Mouse (Mus musculus) gastrocnemius, postnatal 14 days (tissue): ENCODE measurements around the gene Diaph2. TPM values are rescaled to one million over a fixed set of nuclear protein-coding genes. Genes with fewer than 3 reads are reported as not detected.

Experiments
- DNase-seq: peaks from one replicate; pipeline ENCODE4 v3.0.0; 2021; ENCODE audit warnings: mixed read lengths
- intact Hi-C: fragments of 180-260 bp; cut with DNase I; formaldehyde crosslinking; loops from one replicate; pipeline ENCODE4 v1.15.1; 2025; ENCODE audit warnings: low total_unique reads
- long read RNA-seq, 2 experiments: library from polyadenylated mRNA; stranded (forward); transcript quantifications; one replicate each; pipeline ENCODE4 v2.0.0; 2021
- total RNA-seq, 2 experiments: library from RNA; stranded (reverse); gene quantifications; 2 replicates each; pipeline ENCODE4 v1.2.3; 2021

Gene Diaph2
- 1 to 10 TPM; 5.1 to 5.3 TPM for total RNA-seq
- long read RNA-seq, experiment 1 = 0 reads
- long read RNA-seq, experiment 2 = 0 reads

DNA sequence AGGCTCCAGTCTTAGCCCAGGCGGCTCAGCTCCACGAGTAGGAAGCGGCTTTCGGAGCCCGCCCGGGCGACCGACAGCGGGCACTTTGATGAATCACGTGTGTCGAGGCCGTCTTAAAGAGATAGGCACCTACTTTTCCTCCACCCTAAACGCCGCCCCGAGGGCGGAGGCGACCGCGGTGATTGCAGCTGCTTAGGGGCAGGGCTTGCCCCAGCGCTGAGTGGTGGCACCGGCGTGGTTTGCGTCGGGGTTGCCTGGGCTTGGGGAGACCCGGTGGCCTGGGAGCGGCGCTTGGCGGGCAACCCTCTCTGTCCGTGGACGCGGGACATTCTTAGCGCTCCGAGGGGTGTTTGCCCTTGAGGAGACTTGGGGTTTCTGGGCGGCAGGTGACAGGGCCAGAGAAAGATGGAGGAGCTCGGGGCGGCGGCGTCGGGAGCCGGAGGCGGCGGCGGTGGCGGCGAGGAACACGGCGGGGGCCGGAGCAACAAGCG is at the start of gene Diaph2:
Gene Diaph2 (plus strand): TSS at position 172 of the 491 bp plus-strand sequence.
- intact Hi-C loops = no loop called here

DNA sequence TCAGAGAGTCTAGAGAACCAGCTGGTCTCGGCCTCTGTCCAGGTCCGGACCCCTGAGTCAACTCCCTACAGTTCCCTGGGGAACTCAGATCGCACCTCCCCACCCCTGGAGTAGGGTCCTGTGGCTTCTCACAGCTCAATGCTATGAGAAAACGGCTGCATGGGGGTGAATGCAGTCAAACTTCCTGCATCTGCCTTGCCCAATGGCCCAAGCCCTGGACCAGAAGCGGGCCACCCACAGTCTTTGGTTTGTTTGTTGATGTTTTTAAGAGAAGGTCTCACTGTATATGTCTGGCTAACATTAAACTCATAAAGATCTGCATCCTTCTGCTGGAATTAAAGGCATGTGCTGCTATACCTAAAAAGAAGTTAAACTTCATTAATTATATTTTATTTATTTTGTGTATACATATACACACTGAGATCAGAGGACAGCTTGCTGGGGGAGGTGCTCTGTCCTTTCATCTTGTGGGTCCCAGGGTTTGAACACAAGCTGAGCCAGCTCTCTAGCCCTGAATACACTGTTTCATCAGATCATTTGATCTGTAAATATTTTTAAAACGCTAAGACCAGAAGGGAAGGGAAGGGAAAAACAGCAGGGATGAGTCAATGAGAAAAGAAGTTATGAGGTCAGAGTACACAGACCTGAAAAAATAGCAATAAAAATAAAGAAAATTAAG is 47.8 kb upstream of the Diaph2 start:
- no peak for DNase-seq
- intact Hi-C loops = no loop called here

More for the DNA sequence above, at the start of gene Diaph2:
- DNase-seq = peak; percentile 80

DNA sequence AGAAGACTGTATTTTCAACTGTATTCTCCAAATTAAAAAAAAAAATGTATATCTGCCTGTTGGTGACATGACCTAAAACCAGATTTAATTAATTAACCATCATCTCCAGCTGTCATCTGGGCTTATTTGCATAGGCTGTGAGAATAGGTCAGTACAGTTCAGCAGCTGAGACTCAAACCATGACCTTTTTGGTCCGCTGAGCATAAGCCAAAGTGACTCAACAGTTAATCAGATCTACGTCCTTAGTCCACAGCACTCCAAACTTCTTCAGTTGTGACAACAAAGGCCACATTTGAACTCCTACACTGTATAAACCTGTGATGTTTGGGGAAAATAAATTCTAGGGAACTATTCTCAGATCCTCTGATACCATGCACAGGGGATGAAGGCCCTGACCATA is 39.9 kb upstream of the Diaph2 start:
- intact Hi-C loops = no loop called here
- no peak for DNase-seq

DNA sequence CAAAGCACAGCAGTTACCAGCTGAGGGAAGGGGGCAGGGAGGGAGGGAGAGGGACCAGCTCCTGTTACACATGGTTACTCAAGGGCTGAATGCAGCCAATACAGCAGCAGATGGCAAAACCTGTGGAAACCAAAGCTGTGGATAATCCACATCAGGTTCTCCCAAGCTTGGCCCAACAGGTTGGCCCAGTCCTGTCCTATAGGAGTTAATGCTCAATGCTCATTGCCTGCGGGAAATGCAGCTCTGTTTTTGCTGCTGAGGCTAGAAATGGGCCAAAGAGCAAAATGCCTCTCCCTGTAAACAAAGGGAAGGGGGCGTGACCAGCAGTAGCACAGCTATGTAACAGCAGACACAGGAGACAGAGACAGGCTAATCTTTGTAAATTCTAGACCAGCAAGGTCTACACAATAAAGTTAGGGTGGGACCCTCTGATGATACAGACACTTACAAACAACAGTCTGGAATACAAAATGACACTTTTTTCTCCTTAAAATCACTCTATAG is 20.8 kb upstream of the Diaph2 start:
- DNase-seq = no peak
- intact Hi-C loops = no loop called here

DNA sequence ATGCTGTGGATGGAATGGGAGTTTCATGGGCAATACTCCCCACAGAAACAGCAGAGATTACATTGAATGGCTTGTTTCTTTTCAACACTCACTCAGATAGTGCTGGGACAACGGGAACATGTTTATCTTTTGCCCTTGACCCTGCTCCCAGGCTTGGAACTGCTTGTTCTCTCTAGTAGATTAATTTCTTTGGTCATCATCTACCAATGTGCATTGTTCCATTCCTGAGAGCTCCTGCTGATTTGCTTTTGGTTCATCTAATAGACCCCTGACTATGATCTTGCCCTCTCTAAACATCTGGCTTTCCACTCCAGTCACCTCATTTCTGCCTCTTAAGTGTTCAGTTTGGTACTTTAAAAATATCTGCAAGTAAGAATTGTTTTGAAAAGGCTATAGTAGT is 13.0 kb upstream of the Diaph2 start:
- DNase-seq = no peak
- intact Hi-C loops = no loop called here

DNA sequence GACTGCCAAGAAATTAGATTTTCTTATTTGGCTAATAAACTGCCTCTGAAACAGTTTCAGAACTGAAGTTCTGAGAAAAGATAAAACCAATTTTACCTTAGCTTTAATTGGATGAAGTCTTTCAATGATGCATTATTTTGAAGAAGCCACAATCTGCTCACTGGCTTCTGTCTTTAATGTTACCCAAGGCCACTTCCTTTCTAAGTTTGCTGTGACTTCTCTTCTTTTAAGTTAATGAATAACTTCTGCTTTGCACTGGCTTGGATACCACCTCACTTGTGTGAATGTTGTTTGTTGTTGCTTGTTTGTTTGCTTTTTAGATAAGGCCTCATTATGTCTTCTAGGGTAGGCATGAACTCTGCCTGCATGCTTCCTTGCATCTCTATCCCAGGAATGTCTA is 10.3 kb upstream of the Diaph2 start:
- DNase-seq = no peak
- intact Hi-C loops = no loop called here

DNA sequence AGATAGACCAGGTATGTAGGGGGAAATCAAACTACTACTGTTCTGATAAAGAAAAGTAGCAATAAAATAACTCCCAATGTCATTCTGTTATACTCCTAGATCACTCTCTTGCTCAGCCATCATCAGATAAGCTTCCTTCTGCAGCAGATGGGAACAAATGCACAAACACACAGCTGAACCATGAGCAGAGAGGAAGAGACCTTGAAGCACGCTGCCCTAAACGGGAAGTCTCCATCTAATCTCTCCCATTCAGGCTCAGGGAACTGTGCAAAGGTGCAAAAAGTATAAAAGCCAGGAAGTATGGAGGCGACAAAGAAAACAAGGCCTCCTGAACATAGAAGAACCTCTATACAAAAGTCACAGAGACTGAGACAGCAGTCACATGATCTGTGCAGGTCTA is 6.6 kb upstream of the Diaph2 start:
- intact Hi-C loops = no loop called here
- no peak for DNase-seq

DNA sequence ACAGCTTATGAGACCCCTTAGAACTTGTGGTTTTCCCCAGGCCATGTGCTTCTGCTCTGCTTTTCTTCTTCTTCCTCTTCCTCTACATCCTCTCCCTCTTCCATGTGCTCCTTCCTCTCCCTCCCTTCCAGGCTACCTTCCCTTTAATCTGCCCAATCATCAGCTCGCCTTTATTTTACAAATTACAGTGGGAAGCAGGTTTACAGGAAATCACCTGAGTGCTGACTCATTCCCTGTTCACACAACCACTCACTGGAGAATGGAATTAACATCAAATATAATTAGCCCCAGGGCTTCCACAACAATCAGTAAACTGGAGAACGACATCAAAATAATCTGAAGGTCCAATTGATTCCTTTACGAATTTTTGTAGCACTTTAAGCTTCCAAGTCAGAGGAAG is 3.6 kb upstream of the Diaph2 start:
- DNase-seq = no peak
- intact Hi-C loops = no loop called here

DNA sequence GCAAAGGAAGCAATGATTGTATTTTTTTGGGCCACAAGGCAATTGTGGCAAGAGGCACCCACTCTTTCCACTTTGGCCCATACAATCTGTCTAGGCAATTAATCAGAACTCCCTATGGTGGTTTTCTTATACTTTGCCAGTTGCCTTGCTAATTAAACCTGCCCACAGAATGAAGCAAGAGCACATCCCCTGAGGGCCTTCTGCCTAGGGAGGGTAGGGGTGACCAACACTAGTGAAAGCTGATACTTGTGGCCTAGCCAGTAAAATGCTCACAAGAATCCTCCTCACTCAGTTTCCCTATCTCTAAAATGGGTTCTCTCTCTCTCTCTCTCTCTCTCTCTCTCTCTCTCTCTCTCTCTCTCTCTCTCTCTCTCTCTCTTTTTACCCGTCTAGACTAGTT is 440 bp upstream of the Diaph2 start:
- no peak for DNase-seq
- intact Hi-C loops = no loop called here

DNA sequence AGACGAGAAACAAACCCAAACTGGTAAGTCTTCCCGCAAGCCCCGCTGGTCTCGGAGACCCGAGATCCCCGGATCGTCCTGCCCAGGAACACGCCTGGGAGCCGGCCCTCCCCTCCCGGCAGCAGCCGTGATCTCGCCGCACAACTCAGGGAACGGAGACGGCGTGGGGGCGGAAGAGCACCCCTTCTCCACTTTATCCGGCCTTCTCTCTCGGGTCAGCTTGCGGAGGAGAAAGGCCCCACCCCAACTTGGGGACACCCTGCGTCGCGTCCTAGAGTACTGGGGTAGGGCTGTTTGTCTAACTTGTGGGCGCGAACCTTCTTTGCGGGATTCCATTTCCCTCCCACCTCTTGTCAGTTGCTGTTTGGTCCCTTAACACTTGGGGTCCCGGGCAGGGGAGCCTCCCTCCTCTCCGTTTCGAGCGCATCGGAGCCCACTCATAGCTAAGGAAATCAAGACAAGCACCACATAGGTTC is 590 bp downstream of the Diaph2 start:
- DNase-seq = peak; percentile 19
- intact Hi-C loops = no loop called here

DNA sequence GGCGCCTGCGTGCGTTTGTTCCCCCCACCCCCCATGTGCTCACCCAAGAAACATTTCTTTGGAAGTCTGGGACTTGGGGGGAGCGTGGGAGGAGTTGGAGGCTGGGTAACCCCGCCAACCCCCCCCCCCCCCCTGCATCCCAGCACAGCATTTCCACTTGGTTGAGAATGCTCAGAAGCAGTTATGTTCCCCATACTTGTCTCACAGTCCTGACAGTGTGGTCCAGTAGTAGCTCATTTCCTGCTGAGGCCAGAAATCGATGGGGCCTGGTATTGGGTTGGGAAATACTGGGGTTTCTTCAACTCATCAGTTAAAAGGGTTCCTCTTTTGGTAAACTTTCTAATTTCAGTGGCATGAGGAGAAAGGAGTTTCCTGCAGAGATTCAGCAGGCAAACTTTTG is 1.1 kb downstream of the Diaph2 start:
- no peak for DNase-seq
- intact Hi-C loops = no loop called here

DNA sequence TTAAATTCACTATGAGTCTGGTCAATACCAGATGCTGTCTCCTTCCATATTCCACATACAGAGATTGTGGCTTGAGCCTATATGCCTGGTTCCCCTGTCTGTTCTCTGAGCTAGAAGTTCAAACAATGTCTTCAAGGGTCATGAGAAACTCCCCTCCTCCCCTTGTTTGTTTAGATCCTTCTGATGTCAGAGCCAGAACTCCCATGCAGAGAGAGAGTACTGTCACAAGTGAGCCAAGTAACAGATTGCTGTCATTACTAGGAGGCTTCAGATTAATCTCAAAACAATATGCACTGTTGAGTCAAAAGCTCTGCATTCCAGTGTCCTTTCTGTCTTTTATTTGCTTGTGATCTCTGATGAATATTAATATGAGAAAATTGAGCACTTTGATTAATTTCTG is 7.1 kb downstream of the Diaph2 start:
- intact Hi-C loops = no loop called here
- DNase-seq = no peak

DNA sequence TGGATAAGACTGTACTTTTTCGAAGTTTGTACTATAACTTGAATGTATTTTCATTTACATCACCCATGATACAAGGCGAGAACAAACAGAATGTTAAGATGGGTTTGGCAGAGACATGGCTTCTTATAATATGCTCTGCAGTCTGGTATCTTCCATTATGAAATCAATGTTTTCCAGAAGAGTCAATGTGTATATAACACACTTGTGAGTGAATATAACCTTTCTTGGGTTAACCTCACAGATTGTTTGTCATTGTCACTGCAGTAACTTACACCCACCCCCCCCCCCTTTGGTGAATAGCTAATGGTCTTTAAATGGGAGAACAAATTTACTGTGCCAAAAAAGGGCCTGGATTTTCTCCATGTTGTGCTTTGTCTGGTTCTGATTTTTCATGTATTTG is 13.1 kb downstream of the Diaph2 start:
- DNase-seq = no peak
- intact Hi-C loops = no loop called here

DNA sequence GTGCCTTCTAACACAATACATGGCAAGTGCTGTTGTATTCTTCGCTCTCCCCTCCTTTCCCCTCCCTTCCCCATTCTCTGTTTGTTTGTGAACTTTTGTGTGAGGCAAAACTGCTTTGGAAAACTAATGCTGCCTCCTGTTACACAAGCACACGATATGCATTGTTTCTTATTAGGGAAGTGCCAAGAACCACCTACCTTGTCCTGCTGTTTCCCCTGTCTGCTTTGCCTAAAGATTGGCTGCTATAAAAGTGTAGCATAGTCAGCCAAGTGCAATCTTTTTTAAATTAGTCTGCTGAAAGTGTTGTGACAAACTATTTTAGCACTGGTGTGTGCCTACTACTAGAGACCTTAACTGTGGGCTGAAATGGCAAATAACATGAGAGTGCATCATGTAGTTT is 15.8 kb downstream of the Diaph2 start:
- DNase-seq = no peak
- intact Hi-C loops = no loop called here

DNA sequence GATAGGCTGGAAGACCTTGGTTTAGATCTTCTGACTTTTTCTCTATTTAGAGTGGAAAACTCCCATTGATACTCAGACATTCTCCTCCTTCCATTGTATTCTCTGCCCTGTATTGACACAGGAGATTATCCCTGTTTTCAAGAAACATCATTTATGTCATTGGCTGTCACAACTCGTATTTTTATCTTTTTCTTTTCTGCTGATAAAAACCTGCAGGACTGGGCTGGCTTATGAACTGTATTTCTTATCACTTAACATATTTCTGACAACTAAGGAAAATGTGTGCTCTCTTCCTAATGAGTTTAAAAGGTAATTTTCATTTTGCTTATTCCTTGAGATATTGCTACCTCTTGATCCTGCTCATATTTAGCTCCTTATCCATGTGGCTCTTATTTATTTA is 17.3 kb downstream of the Diaph2 start:
- intact Hi-C loops = no loop called here
- no peak for DNase-seq

DNA sequence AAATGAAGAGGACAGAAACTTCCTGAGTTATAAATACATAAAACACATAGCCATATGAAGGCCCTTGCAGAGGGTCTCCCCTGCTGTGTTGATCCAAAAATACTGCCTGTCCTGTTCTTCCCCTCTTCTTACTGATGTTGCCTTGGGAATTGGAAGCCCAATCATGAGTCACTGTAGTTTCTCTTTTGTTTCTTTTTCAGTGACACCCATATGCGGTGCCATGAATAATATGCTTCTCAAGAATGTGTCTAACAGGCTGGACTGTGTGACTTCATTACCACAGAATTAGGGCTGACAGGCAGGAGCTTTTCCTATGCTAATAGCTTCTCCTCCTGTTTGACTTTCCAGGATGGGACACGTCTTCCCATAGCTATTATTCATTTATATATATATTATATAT is 21.1 kb downstream of the Diaph2 start:
- DNase-seq = no peak
- intact Hi-C loops = no loop called here

DNA sequence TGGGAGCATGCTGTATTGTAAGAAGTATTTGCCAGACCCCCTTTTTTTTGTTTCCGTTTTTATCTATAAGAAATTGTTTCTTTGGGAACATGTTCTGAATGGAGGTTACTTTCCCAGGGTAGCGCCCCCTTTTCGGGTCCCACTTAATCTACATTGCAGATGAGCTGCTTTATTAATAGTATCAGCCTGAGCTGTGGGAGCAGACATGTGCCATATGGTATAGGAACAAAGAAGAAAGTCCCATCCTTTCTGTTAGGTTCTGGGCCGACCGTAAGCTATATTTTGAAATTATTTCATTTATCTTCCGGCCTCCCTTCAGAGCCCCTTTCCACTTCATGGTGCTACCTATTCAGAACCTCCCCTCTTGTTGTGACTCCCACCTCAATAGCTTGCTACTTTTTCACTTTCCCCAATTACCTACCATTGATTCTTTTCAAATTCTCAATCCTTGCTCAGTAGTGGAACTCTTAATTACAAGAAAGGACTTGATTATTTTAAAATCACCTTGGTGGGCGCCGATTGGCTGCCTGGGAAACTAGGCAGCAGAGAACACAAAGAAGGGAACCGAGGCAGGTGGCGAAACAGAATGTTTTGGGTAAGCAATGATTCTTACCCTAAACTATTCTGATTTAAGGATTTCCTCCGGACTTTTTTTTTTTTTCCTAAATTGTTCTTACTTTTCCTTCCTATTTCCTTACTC is 24.2 kb downstream of the Diaph2 start:
- DNase-seq = no peak
- intact Hi-C loops = no loop called here

DNA sequence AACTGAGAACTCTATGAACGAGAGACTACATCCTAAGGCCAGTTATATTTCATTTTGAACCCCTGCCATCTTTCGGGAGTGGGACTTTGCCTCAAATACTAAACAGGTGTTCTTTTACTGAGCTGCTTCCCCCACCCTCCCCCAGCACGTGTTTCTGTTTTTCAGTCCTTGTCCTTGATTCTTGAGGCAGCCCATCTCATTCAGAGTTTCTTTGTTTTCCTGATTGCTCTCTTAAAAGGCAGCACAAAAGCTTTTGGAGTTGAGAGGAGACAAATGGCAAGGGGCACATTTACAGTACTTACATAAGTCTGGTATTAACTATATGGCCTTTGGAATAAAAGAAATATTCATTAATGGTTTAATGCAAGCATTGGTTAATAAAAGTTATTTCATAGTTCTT is 24.9 kb downstream of the Diaph2 start:
- DNase-seq = no peak
- intact Hi-C loops = no loop called here

DNA sequence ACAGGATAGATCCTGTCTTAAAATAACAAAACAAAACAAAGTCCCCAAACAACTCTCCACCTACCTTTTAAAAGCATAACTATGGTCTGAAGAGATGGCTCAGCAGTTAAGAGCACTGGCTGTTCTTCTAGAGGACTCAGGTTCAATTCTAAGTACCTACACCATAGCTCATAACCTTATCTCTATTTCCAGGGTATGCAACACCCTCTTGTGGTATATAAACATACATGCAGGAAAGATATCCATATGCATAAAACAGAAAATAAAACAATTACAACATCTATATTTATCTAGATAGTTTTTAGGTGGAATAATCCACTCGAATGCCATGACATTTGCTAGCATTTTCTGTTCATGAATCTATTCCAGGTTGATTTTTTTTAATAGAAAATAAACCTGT is 27.2 kb downstream of the Diaph2 start:
- intact Hi-C loops = no loop called here
- no peak for DNase-seq

DNA sequence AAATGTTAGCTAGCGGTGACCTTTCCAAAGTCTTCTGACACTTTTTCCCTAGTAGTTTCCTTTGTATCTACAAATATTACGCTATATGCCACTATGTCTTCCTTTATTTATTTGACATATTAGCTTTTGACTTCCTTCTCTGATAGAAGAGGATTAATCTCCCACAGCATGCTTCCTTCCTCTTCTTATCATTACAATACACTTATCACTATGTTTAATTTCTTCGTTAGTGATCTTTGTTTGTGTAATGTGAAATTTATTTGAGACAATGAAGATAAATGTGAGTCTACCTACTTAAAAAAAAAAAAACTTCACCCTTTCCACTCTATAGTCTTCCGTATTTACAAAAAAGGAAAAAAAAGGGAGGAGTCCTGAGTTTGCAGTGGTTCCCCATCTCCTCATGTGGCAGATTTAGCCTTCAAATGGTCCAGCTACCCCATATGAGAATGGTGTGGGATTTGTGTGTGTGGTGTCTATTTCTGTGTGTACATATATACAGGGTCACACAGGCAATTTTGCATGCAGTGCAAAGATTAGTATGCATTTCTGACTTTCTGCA is 27.9 kb downstream of the Diaph2 start:
- intact Hi-C loops = no loop called here
- DNase-seq = no peak

DNA sequence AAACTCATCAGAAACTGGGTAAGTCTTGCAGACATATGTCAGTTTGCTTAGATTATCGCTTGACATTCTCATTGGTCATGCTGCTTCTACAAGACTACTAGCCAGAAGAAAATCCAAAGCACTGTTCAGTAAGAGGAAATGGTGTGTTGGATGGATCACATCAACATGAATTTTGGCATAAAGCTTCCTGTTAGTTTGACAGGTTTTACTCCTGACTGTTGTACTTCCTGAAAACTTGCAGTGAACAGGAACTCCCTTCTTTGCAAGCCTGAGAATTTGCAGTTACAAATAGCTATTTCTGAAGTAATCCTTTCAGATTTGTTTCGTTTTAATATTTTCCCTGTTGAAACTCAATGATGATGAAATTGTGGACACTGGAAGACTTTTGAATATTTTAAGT is 32.3 kb downstream of the Diaph2 start:
- intact Hi-C loops = no loop called here
- DNase-seq = no peak
